Mouse (Mus musculus) hindbrain, postnatal 0 days (tissue): ENCODE measurements around the gene Smad5. TPM values are rescaled to one million over a fixed set of nuclear protein-coding genes. Genes with fewer than 3 reads are reported as not detected.

Experiments used
- ATAC-seq: fragments of 200-750 bp; cut with Nextera tagmentation; 2 replicates; pipeline ENCODE4 v1.8.0; 2017; ENCODE audit warnings: mild to moderate bottlenecking, moderate TSS enrichment, moderate library complexity
- DNase-seq: peaks from one replicate; pipeline ENCODE4 v3.0.0-alpha.2; 2015; ENCODE audit warnings: low spot score
- H3K27ac ChIP-seq: fragments of 300-500 bp; sonication (generic); 2 replicates; pipeline ENCODE4 v1.5.1; 2014; ENCODE audit warnings: mild to moderate bottlenecking
- H3K27me3 ChIP-seq: fragments of 300-500 bp; sonication (generic); 2 replicates; pipeline ENCODE4 v1.6.1; 2014; ENCODE audit warnings: low read length, mixed read lengths; ENCODE audit not compliant: insufficient read depth
- H3K36me3 ChIP-seq: fragments of 300-500 bp; sonication (generic); 2 replicates; pipeline ENCODE4 v1.6.1; 2014; ENCODE audit warnings: low read length, mixed read lengths; ENCODE audit not compliant: insufficient read depth
- H3K4me1 ChIP-seq: fragments of 300-500 bp; sonication (generic); 2 replicates; pipeline ENCODE4 v1.6.1; 2014; ENCODE audit warnings: antibody characterized with exemption, low read length, mixed read lengths; ENCODE audit not compliant: insufficient read depth
- H3K4me2 ChIP-seq: fragments of 300-500 bp; sonication (generic); 2 replicates; pipeline ENCODE4 v1.6.1; 2014; ENCODE audit warnings: low read depth, mild to moderate bottlenecking, low read length, moderate library complexity, mixed read lengths
- H3K4me3 ChIP-seq: fragments of 300-500 bp; sonication (generic); 2 replicates; pipeline ENCODE4 v1.5.1; 2014; ENCODE audit warnings: low read length
- H3K9ac ChIP-seq: fragments of 300-500 bp; sonication (generic); replicated peaks from 2 replicates; pipeline ENCODE4 v1.6.1; 2014; ENCODE audit warnings: mild to moderate bottlenecking, low read length, moderate library complexity, mixed read lengths
- H3K9me3 ChIP-seq: fragments of 300-500 bp; sonication (generic); 2 replicates; pipeline ENCODE4 v1.6.1; 2016; ENCODE audit warnings: low read length, mixed read lengths
- CTCF ChIP-seq: IDR thresholded peaks from 2 replicates; pipeline ENCODE4 v1.5.1; 2016; ENCODE audit warnings: antibody characterized with exemption, control low read depth, low read depth
- WGBS: fragments of 180-500 bp; shearing (Covaris S2); extraction: QIAGEN DNeasy Blood & Tissue Kit; methylation state at CpG from one replicate; pipeline ENCODE4 v1.1.7; 2014; 5-methylcytosine and 5-hydroxymethylcytosine counted together
- polyA plus RNA-seq: library from polyadenylated mRNA; unstranded; fragments of >200 nt; fragmentation: Nextera tagmentation; extraction: Ambion mirVana; gene quantifications from 2 replicates; pipeline ENCODE4 v1.2.1, GENCODE M21; 2015
- total RNA-seq: library from RNA; depleted of rRNA; stranded (reverse); fragments of >200 nt; gene quantifications from 2 replicates; pipeline ENCODE4 v1.2.3, GENCODE M21; 2014

Smad5 gene
- total and polyA plus RNA-seq, 2 experiments from 2014 or later: 17.7 to 39.5 TPM

DNA sequence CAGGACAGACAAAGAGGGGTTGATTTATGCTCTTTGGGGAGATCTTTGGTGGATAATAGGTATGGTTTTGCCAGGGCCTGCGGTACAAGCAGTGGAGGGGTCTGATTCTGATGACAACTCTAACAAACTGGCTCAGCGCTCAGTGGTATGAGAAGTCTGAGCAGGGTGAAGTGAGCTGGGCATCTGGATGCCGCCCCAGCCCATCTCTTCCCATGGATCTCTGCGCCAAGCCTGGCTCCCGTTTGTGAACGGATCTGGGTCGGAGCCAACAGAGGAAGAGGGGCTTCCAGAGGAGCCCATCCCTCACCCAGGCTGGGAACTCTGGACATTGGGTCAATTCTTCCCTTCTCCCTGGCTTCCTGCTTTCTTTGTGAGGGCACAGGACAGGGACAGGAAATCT lies 19.5 kb upstream of the Smad5 start:
- no peak overlapping the region for H3K4me3 ChIP-seq
- no peaks in the 10 kb centered on the region for H3K9me3 ChIP-seq
- WGBS: 51% methylated on average over 7 of the region's 7 CpGs
- DNase-seq (peak; percentile 60), ATAC-seq (peak; percentile 61; the same call in 1 of the 2 replicates)
- H3K27me3 ChIP-seq: no peaks in the 10 kb centered on the region
- H3K36me3 ChIP-seq: no peaks in the 10 kb centered on the region
- no peak for TF ChIP-seq CTCF
- H3K4me1 ChIP-seq: peaks cover 11% of the 10 kb centered on the region
- no peak overlapping the region for H3K4me2 ChIP-seq
- H3K9ac ChIP-seq: no peak overlapping the region
- 0 out of 2 replicates have a peak overlapping the region, but pooled peaks have one; percentile 20 for H3K27ac ChIP-seq

DNA sequence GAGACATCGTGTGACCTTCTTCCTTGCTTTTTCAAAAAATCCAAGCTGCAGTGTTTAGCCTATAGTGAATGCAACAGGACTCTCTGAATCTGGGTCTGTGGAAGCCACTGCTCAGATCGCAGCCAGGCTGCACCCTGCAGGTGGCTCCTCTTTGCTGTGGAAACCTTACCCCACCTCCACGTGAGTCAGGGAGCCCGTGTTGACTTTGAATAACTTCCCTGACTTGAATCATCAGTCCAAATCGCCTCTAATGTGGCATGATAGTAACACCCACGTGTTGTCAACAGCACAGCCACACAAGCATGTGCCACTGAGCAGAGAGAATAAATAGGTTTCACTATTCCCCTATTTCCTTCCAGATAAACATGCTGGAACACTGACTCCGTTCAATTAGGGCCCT lies 10.8 kb upstream of the Smad5 start:
- Histone ChIP-seq H3K4me1 (peaks cover 8% of the 10 kb centered on the region; the same call in 1 of the 2 replicates), H3K27ac (no peak overlapping the region), H3K9me3 (no peaks in the 10 kb centered on the region), H3K4me2 (no peak overlapping the region), H3K27me3 (no peaks in the 10 kb centered on the region), H3K9ac (no peak overlapping the region), H3K36me3 (no peaks in the 10 kb centered on the region), H3K4me3 (no peak overlapping the region)
- ATAC-seq (no peak), DNase-seq (no peak)
- WGBS: 61% methylated on average over 7 of the region's 7 CpGs
- TF ChIP-seq CTCF: no peak

DNA sequence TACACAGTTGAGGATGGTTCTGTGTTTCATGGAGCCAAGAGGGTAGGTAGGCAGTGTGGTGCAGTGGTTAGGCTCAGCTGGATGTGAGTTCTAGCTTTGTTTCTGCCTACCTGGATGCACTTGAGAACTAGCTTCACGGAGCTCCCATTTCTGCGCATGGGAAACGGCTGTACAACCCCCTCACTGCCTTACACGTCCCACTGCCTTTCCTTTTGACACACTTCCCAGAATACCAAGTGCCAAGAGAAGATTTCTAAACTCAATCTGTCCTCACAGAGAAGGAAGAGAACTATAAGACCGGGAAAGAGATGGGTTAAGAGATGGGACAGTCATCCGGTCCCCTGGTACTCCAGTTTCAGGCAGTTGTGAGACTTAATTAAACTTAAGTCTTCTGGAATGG lies 10.2 kb upstream of the Smad5 start:
- no peak overlapping the region for H3K9ac ChIP-seq
- no peak for DNase-seq
- H3K4me2 ChIP-seq: no peak overlapping the region
- no peak overlapping the region for H3K4me3 ChIP-seq
- no peak for TF ChIP-seq CTCF
- H3K36me3 ChIP-seq: no peaks in the 10 kb centered on the region
- WGBS: 82% methylated on average over 6 of the region's 6 CpGs
- H3K9me3 ChIP-seq: no peaks in the 10 kb centered on the region
- no peaks in the 10 kb centered on the region for H3K27me3 ChIP-seq
- H3K27ac ChIP-seq: no peak overlapping the region
- no peak for ATAC-seq
- peaks cover 8% of the 10 kb centered on the region; the same call in 1 of the 2 replicates for H3K4me1 ChIP-seq

DNA sequence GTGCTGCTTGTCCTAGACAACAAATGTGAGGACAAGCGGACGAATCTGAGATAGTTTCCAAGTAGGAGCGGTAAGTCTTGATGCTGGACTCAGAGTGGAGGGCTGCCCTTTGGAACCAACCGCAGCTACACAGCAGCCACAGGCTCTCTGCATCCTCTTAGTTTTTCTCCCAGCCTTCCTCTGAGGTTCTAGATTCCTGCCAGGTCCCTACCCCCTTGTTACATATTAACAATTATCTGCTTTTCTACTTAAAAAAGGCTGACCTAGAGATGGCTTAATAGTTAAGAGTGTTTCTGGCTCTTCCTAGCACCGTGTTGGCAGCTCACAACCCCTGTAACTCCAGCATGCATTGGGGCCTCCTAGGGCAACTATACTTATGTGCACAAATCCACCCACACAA lies 7.1 kb upstream of the Smad5 start:
- H3K27ac ChIP-seq: no peak overlapping the region
- ATAC-seq: no peak

DNA sequence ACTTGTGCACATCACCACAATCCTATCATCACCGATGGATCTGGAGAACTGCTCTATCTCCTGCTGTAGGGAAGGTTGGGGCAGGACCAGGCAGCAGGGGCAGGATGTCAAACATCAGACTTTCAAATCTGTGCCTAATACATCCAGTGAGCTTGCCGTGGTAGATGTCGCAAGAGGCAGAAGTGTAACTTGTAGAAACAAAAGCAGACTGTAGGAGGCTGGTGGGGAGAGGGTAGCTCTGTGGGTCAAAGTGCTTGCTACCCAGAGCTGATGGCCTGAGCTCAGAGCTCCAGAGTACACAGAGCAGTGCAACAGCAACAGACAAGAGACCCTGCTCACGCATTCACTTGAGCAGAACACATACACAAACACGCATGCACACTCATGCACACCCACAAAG lies 6.1 kb upstream of the Smad5 start:
- ATAC-seq (no peak), DNase-seq (no peak)
- no peak for TF ChIP-seq CTCF
- H3K4me3 ChIP-seq: no peak overlapping the region
- peaks cover 16% of the 10 kb centered on the region for H3K4me1 ChIP-seq
- H3K36me3 ChIP-seq: no peaks in the 10 kb centered on the region
- no peak overlapping the region for H3K4me2 ChIP-seq
- no peak overlapping the region for H3K27ac ChIP-seq
- no peak overlapping the region for H3K9ac ChIP-seq
- H3K27me3 ChIP-seq: no peaks in the 10 kb centered on the region
- no peaks in the 10 kb centered on the region for H3K9me3 ChIP-seq
- WGBS: 77% methylated on average over 5 of the region's 5 CpGs

More for the DNA sequence above, 7.1 kb upstream of the Smad5 start:
- Histone ChIP-seq H3K4me3 (no peak overlapping the region), H3K9me3 (no peaks in the 10 kb centered on the region), H3K27me3 (no peaks in the 10 kb centered on the region), H3K4me2 (no peak overlapping the region), H3K36me3 (no peaks in the 10 kb centered on the region), H3K9ac (no peak overlapping the region), H3K4me1 (peaks cover 16% of the 10 kb centered on the region)
- no peak for TF ChIP-seq CTCF
- WGBS: 91% methylated on average over 5 of the region's 5 CpGs
- DNase-seq: no peak

DNA sequence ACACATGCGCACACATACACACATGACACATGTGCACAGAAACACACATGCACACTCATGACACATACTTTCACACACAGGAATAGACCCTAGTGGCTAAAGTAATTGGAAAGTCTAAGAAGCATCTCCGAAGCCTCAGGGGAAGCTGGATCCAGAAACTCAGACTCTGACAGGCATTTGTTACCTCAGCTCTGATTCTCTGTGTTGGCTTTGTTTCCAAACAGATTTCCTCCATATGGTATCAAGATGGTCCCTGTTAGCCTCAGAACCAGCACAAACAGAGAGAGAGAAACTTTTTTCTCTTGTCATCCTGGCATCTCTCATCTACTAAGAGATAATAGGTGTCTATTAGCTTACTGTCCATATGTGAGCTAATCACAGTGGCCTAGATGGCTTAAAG lies 5.6 kb upstream of the Smad5 start:
- no peak overlapping the region for H3K4me3 ChIP-seq
- ATAC-seq (no peak), DNase-seq (no peak)
- 95% methylated on average over 2 of the region's 2 CpGs for WGBS
- H3K9me3 ChIP-seq: no peaks in the 10 kb centered on the region
- H3K9ac ChIP-seq: no peak overlapping the region
- peaks cover 16% of the 10 kb centered on the region for H3K4me1 ChIP-seq
- H3K27ac ChIP-seq: no peak overlapping the region
- H3K4me2 ChIP-seq: no peak overlapping the region
- no peaks in the 10 kb centered on the region for H3K36me3 ChIP-seq
- no peak for TF ChIP-seq CTCF
- no peaks in the 10 kb centered on the region for H3K27me3 ChIP-seq

DNA sequence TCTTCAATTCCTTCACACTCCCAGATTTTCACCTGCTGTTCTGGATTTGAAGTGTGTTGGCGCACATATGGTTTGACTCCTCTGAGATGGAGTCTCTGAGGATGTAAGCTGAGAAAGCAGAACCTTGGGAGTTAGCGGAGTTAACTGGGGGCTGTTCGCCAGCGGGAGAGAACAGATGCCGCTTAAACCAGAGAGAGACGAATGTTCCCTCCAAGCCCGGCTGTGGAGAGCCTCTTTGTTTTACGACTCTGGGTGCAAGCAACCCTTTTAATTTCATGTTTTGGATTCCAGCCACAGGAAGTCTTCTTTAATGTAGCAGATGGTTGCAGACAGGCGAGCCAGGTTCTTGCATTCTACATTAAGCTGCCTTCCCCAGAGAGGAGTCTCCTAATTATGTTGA lies 4.4 kb upstream of the Smad5 start:
- 11% methylated on average over 9 of the region's 9 CpGs for WGBS
- peak overlapping the region; percentile 29 for H3K4me2 ChIP-seq
- no peaks in the 10 kb centered on the region for H3K36me3 ChIP-seq
- peaks cover 16% of the 10 kb centered on the region for H3K4me1 ChIP-seq
- DNase-seq (peak; percentile 84), ATAC-seq (0 out of 2 replicates have a peak, but pooled peaks have one; percentile 24)
- H3K4me3 ChIP-seq: no peak overlapping the region
- H3K9ac ChIP-seq: peak overlapping the region; percentile 29; the same call in 1 of the 2 replicates
- H3K9me3 ChIP-seq: no peaks in the 10 kb centered on the region
- H3K27ac ChIP-seq: peak overlapping the region; percentile 71
- H3K27me3 ChIP-seq: no peaks in the 10 kb centered on the region
- TF ChIP-seq CTCF: no peak
